Mouse (Mus musculus): Measurements from ENCODE around the gene Cfap45. TPM values are rescaled to one million over a fixed set of nuclear protein-coding genes. Genes with fewer than 3 reads are reported as not detected.

Cfap45 gene
- polyA plus RNA-seq, 1 experiment from 2014 or later: 3.0 TPM

- peak; percentile 90 for ATAC-seq
- H3K27ac ChIP-seq (ENCODE audit: low read length): peak overlapping the region; percentile 19
- 0 out of 2 replicates have a peak overlapping the region, but pooled peaks have one; percentile 10 for H3K4me3 ChIP-seq (replicated peaks; ENCODE audit: low read length)
- 6% methylated on average over 26 of the region's 26 CpGs for WGBS
- no peaks in the 10 kb centered on the region for H3K9me3 ChIP-seq (ENCODE audit: control insufficient read depth, low read length)
- peak overlapping the region; percentile 33 for H3K4me2 ChIP-seq (ENCODE audit: low read length)
- 0 out of 2 replicates have a peak, but pooled peaks cover 6% of the 10 kb centered on the region for H3K27me3 ChIP-seq (replicated peaks; ENCODE audit: control insufficient read depth, insufficient read depth, low read length)
- H3K4me1 ChIP-seq (replicated peaks; ENCODE audit: control insufficient read depth, insufficient read depth, low read length): peaks cover 13% of the 10 kb centered on the region
- H3K36me3 ChIP-seq (ENCODE audit: control insufficient read depth, insufficient read depth): no peaks in the 10 kb centered on the region
- H3K9ac ChIP-seq (replicated peaks; ENCODE audit: low read depth, low read length): peak overlapping the region; percentile 24; the same call in 1 of the 2 replicates
These were observed 65.3 kb downstream of the Cfap45 start for GRCm38 (mm10) chr1:172585612-172586567.

- Histone ChIP-seq H3K27ac (ENCODE audit: low read length) (no peak within 1 kb of the TSS), H3K9ac (replicated peaks; ENCODE audit: low read depth, low read length) (no peak within 1 kb of the TSS), H3K4me2 (ENCODE audit: low read length) (no peak within 1 kb of the TSS), H3K36me3 (ENCODE audit: control insufficient read depth, insufficient read depth) (no peaks in the 10 kb centered on the region), H3K4me3 (replicated peaks; ENCODE audit: low read length) (no peak within 1 kb of the TSS), H3K9me3 (ENCODE audit: control insufficient read depth, low read length) (no peaks in the 10 kb centered on the region), H3K4me1 (replicated peaks; ENCODE audit: control insufficient read depth, insufficient read depth, low read length) (peaks cover 12% of the 10 kb centered on the region), H3K27me3 (replicated peaks; ENCODE audit: control insufficient read depth, insufficient read depth, low read length) (no peaks in the 10 kb centered on the region)
- WGBS: 77% methylated on average over 7 of the region's 7 CpGs
- no peak for ATAC-seq
These were observed 69.8 kb downstream of the Cfap45 start, which contains the start of gene Slamf8 for GRCm38 (mm10) chr1:172590385-172590784. Gene Slamf8, minus strand, starts transcription at chr1:172590568.

DNA sequence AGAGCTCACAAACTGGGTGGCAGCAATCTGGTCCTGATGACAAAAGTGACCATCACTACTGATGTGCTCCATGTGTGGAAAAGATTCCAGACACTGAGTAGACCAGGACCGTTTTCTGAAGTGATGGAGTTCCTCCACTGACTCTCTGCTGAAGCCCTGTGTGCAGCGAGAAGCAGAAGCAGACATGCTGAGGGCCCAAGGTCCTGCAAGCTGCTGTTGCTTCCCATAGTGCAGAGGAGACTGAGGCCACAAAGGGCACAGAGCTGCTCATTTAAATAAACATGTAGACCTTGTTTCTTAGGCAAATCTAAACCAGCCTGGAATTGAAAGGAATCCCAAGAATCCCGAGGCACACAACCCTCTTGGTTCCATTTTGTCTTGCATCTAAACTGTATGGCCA is 72.7 kb downstream of the Cfap45 start:
- no peaks in the 10 kb centered on the region for H3K4me1 ChIP-seq (replicated peaks; ENCODE audit: control insufficient read depth, insufficient read depth, low read length)
- no peak overlapping the region for H3K4me3 ChIP-seq (replicated peaks; ENCODE audit: low read length)
- no peak overlapping the region for H3K27ac ChIP-seq (ENCODE audit: low read length)
- H3K27me3 ChIP-seq (replicated peaks; ENCODE audit: control insufficient read depth, insufficient read depth, low read length): no peaks in the 10 kb centered on the region
- H3K9ac ChIP-seq (replicated peaks; ENCODE audit: low read depth, low read length): no peak overlapping the region
- H3K9me3 ChIP-seq (ENCODE audit: control insufficient read depth, low read length): no peaks in the 10 kb centered on the region
- H3K4me2 ChIP-seq (ENCODE audit: low read length): no peak overlapping the region
- no peak for ATAC-seq
- 77% methylated on average over 3 of the region's 3 CpGs for WGBS
- H3K36me3 ChIP-seq (ENCODE audit: control insufficient read depth, insufficient read depth): no peaks in the 10 kb centered on the region

DNA sequence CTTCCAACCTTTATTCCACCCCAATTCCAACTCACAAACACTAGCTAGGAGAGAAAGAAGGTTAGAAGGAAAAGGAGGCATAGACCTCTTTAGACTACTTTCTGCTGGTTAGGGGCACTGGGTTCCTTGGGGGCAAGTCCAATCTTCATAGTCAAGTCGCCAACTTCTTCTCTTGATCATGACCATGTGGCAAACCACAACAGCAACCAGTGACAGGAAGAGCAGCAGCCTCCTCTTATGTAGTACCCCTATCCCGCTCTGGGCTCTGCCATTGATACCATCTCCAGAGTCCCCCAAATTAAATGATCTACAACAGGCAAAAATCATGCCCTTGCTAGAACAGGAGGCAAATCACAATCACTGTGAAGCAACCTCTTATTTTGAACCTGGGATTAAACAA is 73.4 kb downstream of the Cfap45 start:
- Histone ChIP-seq H3K9me3 (ENCODE audit: control insufficient read depth, low read length) (no peaks in the 10 kb centered on the region), H3K27ac (ENCODE audit: low read length) (no peak overlapping the region), H3K4me3 (replicated peaks; ENCODE audit: low read length) (no peak overlapping the region), H3K27me3 (replicated peaks; ENCODE audit: control insufficient read depth, insufficient read depth, low read length) (no peaks in the 10 kb centered on the region), H3K9ac (replicated peaks; ENCODE audit: low read depth, low read length) (no peak overlapping the region), H3K4me2 (ENCODE audit: low read length) (no peak overlapping the region), H3K36me3 (ENCODE audit: control insufficient read depth, insufficient read depth) (no peaks in the 10 kb centered on the region), H3K4me1 (replicated peaks; ENCODE audit: control insufficient read depth, insufficient read depth, low read length) (no peaks in the 10 kb centered on the region)
- WGBS: 82% methylated on average over 2 of the region's 2 CpGs
- ATAC-seq: no peak

DNA sequence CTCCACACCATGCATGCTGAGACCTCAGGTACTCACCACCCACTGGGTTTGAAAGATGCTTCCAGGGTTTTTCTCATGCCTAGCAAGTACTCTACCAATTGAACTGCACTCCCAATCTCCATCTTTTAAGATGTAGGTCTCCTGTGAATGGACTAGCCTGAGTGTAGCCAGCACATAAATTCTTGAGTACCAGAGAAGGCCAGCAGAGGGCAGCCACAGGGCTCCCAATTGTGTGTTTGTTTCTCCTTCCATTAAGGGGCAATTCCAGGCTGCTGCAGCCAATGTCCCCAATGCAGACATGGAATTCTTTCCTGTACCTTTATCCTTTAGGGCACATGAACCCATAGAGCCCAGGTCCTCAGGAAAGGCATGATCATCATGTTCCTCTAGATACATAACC is 73.9 kb downstream of the Cfap45 start:
- H3K36me3 ChIP-seq (ENCODE audit: control insufficient read depth, insufficient read depth): no peaks in the 10 kb centered on the region
- no peaks in the 10 kb centered on the region for H3K4me1 ChIP-seq (replicated peaks; ENCODE audit: control insufficient read depth, insufficient read depth, low read length)
- no peak overlapping the region for H3K9ac ChIP-seq (replicated peaks; ENCODE audit: low read depth, low read length)
- no peaks in the 10 kb centered on the region for H3K9me3 ChIP-seq (ENCODE audit: control insufficient read depth, low read length)
- no peak overlapping the region for H3K4me3 ChIP-seq (replicated peaks; ENCODE audit: low read length)
- no peaks in the 10 kb centered on the region for H3K27me3 ChIP-seq (replicated peaks; ENCODE audit: control insufficient read depth, insufficient read depth, low read length)
- ATAC-seq: no peak
- H3K27ac ChIP-seq (ENCODE audit: low read length): no peak overlapping the region
- H3K4me2 ChIP-seq (ENCODE audit: low read length): no peak overlapping the region

Other genes starting within 250 kb of the Cfap45 start
- 42.4 and 47.1 TPM in 2 replicates for gene Atp1a2, start 222.7 kb upstream of the Cfap45 start, polyA plus RNA-seq (2015; fragmentation: Nextera tagmentation; extraction: Ambion mirVana)
- 2.6 and 4.2 TPM in 2 replicates for gene Kcnj9, start 191.5 kb upstream of the Cfap45 start, polyA plus RNA-seq (2015; fragmentation: Nextera tagmentation; extraction: Ambion mirVana)
- 2.1 and 2.2 TPM in 2 replicates for gene Kcnj10, start 179.6 kb upstream of the Cfap45 start, polyA plus RNA-seq (2015; fragmentation: Nextera tagmentation; extraction: Ambion mirVana)
- gene Pigm, start 144.3 kb upstream of the Cfap45 start, polyA plus RNA-seq (2015; fragmentation: Nextera tagmentation; extraction: Ambion mirVana): 4.5 and 4.7 TPM in 2 replicates
- gene Slamf9, start 45.4 kb upstream of the Cfap45 start, polyA plus RNA-seq (2015; fragmentation: Nextera tagmentation; extraction: Ambion mirVana): not detected in 2 replicates
- 60.9 and 89.9 TPM in 2 replicates for gene Igsf9, start 39.0 kb upstream of the Cfap45 start, polyA plus RNA-seq (2015; fragmentation: Nextera tagmentation; extraction: Ambion mirVana)
- 53.4 and 56.8 TPM in 2 replicates for gene Tagln2, start 20.8 kb upstream of the Cfap45 start, polyA plus RNA-seq (2015; fragmentation: Nextera tagmentation; extraction: Ambion mirVana)
- gene Vsig8, start 35.1 kb downstream of the Cfap45 start, polyA plus RNA-seq (2015; fragmentation: Nextera tagmentation; extraction: Ambion mirVana): 0.14 TPM in 1 of 2 replicates, not detected in the other
- not detected in 2 replicates for gene Slamf8, start 69.8 kb downstream of the Cfap45 start, polyA plus RNA-seq (2015; fragmentation: Nextera tagmentation; extraction: Ambion mirVana)
- gene Fcrl6, start 81.8 kb downstream of the Cfap45 start, polyA plus RNA-seq (2015; fragmentation: Nextera tagmentation; extraction: Ambion mirVana): not detected in 2 replicates
- 6.2 TPM in 2 replicates for gene Dusp23, start 112.2 kb downstream of the Cfap45 start, polyA plus RNA-seq (2015; fragmentation: Nextera tagmentation; extraction: Ambion mirVana)
- not detected in 2 replicates for gene Crp, start 177.3 kb downstream of the Cfap45 start, polyA plus RNA-seq (2015; fragmentation: Nextera tagmentation; extraction: Ambion mirVana)

Measured in forebrain, embryonic 16.5 days (tissue).